Mouse (Mus musculus): ENCODE measurements around the gene Emid1. TPM values are rescaled to one million over a fixed set of nuclear protein-coding genes. Genes with fewer than 3 reads are reported as not detected.
"Not testable (repeated sequence)": the region's sequence is repeated elsewhere in the genome, so short reads cannot be mapped to it uniquely, and the experiment has no call there.

The Emid1 gene
- total RNA-seq, 2 experiments from 2014 or later, result 41.3 to 45.4 TPM

GRCm38 (mm10) chr11:5109441-5109840 lies 42.6 kb downstream of the Emid1 start:
- peak in 1 of 2 experiments; percentile 10 for DNase-seq (ENCODE audit: low spot score in 2 of 2)

GRCm38 (mm10) chr11:5103986-5104509 lies 48.0 kb downstream of the Emid1 start:
- no peak for DNase-seq (ENCODE audit: low spot score in 2 of 2)

GRCm38 (mm10) chr11:5102384-5102783 lies 49.7 kb downstream of the Emid1 start:
- no peak for DNase-seq (ENCODE audit: low spot score in 2 of 2)

- no peak for DNase-seq (ENCODE audit: low spot score in 2 of 2)
Observed at GRCm38 (mm10) chr11:5101641-5102040, 50.4 kb downstream of the Emid1 start.

DNA sequence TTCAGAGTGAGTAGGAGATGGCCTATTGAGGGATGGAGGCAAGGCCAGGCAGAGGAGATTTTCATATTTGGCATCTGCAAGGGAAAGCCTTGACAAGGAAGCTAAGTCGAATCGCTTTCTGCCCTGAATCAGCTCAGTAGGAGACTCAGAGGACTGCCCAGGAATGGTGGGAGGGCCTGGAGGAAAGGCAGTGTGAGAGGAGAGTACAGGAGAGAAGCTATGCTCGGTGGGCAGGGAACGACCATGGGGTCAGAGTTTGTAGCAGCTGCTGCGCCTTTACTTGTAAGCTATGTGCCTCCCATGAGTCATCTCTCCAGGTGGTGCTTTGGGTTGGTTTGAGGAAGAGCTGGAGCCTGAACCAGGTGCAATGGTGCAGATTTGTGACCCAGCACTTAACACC lies 51.3 kb downstream of the Emid1 start:
- DNase-seq (ENCODE audit: low spot score in 2 of 2), result no peak

- DNase-seq (ENCODE audit: low spot score in 2 of 2), result no peak
Observed at GRCm38 (mm10) chr11:5100283-5100682, 51.8 kb downstream of the Emid1 start.

DNA sequence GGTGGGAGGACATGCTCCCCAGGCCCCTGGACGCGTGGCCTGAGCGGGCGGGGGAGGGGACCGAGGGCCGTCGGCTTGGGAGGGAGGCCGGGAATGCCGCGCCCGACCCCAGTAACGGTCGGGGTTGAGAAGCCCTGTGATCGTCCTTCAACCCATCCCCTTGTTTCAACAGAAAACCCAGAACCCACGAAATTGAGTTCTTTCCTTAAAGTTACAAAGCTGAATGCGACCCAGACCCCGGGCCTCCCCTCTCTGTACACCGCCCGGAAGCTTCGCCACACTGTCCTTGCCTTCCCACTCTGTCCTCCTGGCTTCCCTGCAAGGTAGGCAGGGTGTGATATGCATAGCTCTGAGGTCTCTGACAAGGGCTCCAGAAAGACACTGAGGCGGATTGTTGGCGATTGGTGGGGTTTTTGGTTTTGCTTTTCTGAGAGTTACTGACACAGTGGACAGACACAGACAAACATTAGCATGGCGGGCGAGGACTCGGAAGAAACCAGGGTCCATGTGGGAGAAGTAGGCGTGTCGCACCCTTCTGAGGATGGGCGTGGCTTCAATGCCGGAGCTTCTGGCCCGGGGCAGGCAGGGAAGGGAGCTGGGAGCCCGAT lies 52.4 kb downstream of the Emid1 start:
- peak; percentile 71 to 77 for DNase-seq (ENCODE audit: low spot score in 2 of 2)

- DNase-seq (ENCODE audit: low spot score in 2 of 2), result peak; percentile 99 to 100
Observed at GRCm38 (mm10) chr11:5098736-5099542, 53.1 kb downstream of the Emid1 start, which contains the start of the genes Rhbdd3 and Ewsr1. Rhbdd3 (plus strand) TSS chr11:5098926. Ewsr1 (minus strand) TSS chr11:5099266.

DNA sequence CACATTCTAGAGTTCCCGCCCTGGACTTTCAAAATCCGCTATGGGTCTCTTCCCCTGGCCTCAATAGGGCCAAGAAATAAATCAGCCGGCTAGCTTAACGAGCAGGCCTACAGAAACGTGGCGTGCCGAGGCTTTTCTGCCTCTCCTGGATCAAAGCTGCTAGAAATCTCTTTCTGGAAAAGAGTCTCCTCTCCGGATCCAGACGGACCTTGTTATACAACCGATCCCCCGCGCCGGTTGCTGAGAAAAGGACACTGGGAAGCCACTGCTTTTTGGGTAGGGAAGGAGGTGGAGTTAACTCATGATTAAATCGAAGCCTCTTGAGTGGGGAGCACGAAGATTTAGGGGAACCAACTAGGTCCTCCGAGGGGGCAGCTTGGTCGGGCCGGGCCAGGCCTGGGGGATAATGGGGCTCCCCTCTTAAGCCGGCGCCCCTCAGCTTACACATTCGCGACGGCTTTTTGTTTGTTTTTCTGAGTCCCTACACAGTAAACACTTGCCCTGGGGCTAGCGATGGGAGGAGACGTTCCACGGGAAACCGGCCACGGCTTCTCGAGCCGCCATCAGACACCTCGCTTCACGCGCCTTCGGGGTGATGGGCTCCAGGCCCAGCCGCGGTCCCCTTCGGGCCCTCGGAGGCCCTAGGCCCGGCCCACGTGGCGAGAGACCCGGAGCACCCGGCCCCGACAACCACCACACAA lies 53.9 kb downstream of the Emid1 start:
- peak in 1 of 2 experiments; percentile 50 for DNase-seq (ENCODE audit: low spot score in 2 of 2)

DNA sequence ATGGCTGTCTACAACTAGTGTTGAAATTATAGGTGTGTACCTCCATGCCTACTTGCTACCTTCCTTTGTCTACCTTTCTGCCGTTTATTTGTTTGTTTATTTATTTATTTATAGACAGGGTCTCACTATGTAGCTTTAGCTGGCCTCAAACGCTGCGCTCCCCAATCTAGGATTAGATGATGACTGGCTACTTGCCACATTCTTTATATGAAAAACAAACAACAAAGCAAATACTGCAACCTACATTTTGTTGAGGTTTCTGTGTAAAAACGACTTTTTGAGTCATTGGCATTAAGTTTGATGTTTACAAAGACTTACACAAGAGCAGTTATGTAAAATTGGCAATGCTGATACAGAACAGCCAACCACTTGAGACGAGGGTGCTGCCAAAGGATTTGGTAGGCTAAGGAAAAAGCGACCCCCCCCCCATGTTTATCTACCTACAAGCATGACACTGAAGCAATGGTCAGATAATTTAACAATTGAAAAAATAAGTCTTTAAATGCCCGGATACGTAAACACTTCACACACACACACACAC lies 55.5 kb downstream of the Emid1 start:
- no peak for DNase-seq (ENCODE audit: low spot score in 2 of 2)

DNA sequence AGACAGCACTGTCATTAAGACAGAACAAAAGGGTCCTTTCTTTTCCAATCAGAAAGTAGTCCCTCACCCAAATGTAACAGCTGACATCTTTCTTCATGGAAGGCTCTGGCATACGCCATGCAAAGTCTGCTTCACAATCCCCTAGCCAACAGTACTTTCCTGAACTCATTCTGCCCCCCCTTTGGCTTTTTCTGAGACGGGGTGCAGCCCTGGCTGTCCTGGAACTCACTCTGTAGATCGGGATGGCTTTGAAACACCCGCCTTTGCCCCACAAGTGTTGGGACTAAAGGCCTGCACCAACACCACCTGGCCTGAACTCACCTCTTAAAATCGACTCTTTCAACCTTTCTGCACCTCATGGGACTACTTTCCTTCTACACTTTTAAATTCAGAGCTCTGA lies 56.2 kb downstream of the Emid1 start:
- DNase-seq (ENCODE audit: low spot score in 2 of 2), result no peak

DNA sequence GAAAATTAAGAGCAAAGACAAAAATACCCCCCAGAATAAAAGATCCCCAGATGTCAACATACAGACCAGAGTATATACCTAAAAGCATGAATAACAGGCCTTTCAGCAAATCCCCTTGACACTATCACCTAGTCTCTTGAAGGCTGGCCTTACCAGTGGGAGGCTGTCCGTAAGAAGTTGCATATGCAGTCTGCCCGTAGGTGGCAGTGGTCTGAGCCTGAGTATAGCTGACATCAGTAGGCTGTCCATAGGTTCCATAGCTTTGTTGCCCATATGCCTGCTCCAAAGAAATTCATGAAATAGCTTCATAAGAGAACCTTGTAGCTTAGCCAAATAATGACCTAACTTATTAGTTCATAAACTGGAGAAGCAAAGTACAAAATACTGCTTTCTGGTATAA lies 60.4 kb downstream of the Emid1 start:
- DNase-seq (ENCODE audit: low spot score in 2 of 2), result no peak

DNA sequence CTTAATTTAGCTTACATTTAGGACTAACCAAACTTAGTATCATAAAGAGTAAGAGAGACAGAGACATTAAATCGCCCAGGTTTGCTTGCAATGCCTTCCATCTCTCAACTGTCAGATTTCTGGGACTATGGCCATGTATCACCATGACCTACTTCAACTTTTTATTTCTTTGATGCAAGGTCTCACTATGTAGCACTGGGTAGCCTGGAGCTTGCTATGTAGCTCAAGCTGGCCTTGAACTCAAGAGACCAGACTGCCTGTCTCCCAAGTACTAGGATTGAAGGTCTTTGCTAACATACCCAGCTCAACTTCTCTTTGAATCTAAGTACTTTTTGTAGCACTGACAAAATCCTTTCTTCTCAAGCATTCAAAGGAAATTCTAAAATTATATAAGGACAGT lies 62.9 kb downstream of the Emid1 start:
- no peak for DNase-seq (ENCODE audit: low spot score in 2 of 2)

DNA sequence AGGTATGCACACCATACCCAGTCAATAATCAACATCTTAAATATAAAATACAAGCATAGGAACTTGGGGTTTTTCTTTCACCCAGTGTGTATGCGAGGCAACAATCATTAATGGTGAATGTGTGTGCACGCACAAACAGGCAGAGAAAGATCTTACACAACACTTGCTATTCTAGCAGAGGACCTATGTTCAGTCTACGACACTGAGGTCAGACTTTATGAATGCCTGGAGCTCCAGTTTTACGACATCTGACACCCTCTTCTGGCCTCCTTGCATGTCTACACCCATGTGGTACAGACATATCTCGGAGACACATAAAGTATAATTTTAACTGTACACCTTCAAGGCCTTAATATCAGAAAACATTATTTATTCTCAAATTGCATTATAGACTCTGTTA lies 75.2 kb downstream of the Emid1 start:
- DNase-seq (ENCODE audit: low spot score in 2 of 2), result not testable (repeated sequence)

- no peak for DNase-seq (ENCODE audit: low spot score in 2 of 2)
Observed at GRCm38 (mm10) chr11:5075760-5076159, 76.3 kb downstream of the Emid1 start.

GRCm38 (mm10) chr11:5074882-5075281 lies 77.2 kb downstream of the Emid1 start:
- no peak for DNase-seq (ENCODE audit: low spot score in 2 of 2)

- DNase-seq (ENCODE audit: low spot score in 2 of 2), result no peak
Observed at GRCm38 (mm10) chr11:5068126-5068971, 83.7 kb downstream of the Emid1 start.

DNA sequence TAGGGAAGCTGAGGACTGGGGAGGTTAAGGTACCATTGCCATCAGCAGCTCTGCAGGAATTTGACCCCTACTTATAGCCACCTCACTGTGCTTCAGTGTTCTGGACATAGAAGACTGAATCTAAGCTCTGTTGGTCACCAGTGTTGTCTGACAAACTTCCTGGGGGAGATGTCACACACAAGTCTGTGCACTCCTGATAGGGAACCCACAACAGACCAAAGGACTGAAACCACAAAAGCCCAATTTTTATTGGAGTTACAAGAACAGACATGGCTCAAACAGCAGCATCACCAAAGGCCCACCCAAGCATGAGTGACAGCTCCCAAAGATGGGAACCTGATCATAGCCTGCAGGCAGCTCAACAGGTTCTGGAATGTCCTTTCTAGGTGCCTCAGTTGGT lies 85.0 kb downstream of the Emid1 start:
- no peak for DNase-seq (ENCODE audit: low spot score in 2 of 2)

DNA sequence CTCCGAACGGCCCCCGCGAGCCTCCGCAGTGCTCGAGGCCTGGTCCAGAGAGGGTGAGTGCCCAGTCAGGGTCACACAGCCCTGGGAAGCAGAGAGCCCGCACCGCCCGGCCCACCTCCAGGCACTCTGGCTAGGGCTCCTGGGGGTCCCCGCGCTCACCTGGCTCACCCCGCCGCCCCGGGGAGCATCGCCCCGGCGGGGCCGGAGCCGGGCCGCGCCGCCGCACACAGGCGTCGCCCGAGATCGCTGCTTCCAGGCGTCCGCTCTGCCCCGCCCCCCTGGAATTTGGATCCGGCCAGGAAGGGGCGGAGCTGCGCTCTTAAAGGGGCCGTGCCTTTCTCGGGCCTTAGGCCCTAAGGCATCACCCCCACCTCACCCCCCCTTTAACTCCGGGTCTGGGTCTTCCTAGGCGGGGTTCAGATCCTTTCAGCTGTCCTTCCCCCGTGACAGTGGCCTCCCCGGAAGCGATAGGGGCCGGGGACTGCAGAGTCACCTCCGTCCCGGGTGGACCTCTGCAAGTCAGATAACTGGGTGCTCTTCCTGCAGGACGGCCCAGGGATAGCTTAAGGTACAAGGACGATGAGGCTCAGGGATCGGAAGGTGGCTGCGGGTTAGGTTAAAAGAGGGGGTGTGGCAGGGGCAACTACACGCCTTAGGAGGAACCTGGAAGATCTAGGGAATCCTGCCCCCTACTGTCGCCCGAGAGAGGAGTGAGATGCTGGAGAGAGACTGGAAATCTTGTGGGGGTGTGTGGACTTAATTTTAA lies 86.8 kb downstream of the Emid1 start, which contains the start of gene Gas2l1:
TSS of gene Gas2l1 (minus strand) at position 272 of the 766 bp plus-strand sequence.
- DNase-seq (ENCODE audit: low spot score in 2 of 2), result peak; percentile 87 to 90
